Mouse (Mus musculus) olfactory bulb, adult 2 months (tissue): ENCODE measurements around the gene Exoc5. TPM values are rescaled to one million over a fixed set of nuclear protein-coding genes. Genes with fewer than 3 reads are reported as not detected.
A peak's percentile ranks its signal among the peaks of the same experiment; 100 is the strongest.

Experiments used
- H3K27ac ChIP-seq: fragments of 200-500 bp; 2 replicates; pipeline ENCODE4 v1.5.1; 2012; ENCODE audit warnings: low read depth, low read length; ENCODE audit not compliant: insufficient read depth
- H3K4me1 ChIP-seq: fragments of 200-500 bp; 2 replicates; pipeline ENCODE4 v1.6.1; 2012; ENCODE audit warnings: low read length; ENCODE audit not compliant: control insufficient read depth, insufficient read depth
- H3K4me3 ChIP-seq: fragments of 200-500 bp; 2 replicates; pipeline ENCODE4 v1.5.1; 2012; ENCODE audit warnings: mild to moderate bottlenecking, low read depth, low read length, moderate library complexity; ENCODE audit not compliant: insufficient read depth
- CTCF ChIP-seq: fragments of 200-500 bp; IDR thresholded peaks from 2 replicates; pipeline ENCODE4 v1.5.1; 2012; ENCODE audit warnings: low read depth, mild to moderate bottlenecking, low read length, moderate library complexity; ENCODE audit not compliant: insufficient read depth
- POLR2A ChIP-seq: fragments of 200-500 bp; IDR thresholded peaks from 2 replicates; pipeline ENCODE4 v1.6.1; 2012; ENCODE audit warnings: mild to moderate bottlenecking, low read depth, low read length, moderate library complexity; ENCODE audit not compliant: insufficient read depth
- WGBS: fragments of 180-500 bp; shearing (Covaris S2); methylation state at CpG from one replicate; pipeline ENCODE4 v1.1.7; 2018; 5-methylcytosine and 5-hydroxymethylcytosine counted together
- polyA plus RNA-seq: library from polyadenylated mRNA; stranded (reverse); fragments of >200 nt; gene quantifications from 2 replicates; pipeline ENCODE4 v1.2.4, GENCODE M21; 2012; ENCODE audit warnings: low replicate concordance; ENCODE audit not compliant: missing spikeins, insufficient read depth, insufficient read length

Gene Exoc5
- polyA plus RNA-seq, 1 experiment: not detected

DNA sequence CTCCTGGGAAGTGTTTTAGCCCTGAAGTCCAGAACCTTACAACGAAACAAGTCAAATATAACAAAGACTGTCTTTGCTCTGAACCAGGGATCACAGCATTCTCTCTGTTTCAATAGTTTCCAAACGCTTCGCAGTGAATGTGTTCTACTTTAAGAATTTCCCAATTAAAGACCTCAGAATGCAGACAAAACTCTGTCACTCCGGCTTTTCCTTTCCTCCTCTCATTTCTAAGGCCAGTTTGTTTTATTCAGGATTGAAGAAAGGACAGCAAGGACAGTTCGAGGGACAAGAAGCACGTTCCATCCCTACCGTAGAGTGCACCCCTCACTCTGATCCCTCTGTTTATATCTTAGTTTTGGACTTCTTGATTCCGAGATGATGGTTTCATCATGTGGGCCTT, 76.6 kb downstream of the Exoc5 start:
- Histone ChIP-seq H3K27ac (no peak overlapping the region), H3K4me3 (no peak overlapping the region), H3K4me1 (no peaks in the 10 kb centered on the region)
- TF ChIP-seq POLR2A: no peak
- no peak for TF ChIP-seq CTCF
- WGBS: 79% methylated on average over 8 of the region's 8 CpGs

DNA sequence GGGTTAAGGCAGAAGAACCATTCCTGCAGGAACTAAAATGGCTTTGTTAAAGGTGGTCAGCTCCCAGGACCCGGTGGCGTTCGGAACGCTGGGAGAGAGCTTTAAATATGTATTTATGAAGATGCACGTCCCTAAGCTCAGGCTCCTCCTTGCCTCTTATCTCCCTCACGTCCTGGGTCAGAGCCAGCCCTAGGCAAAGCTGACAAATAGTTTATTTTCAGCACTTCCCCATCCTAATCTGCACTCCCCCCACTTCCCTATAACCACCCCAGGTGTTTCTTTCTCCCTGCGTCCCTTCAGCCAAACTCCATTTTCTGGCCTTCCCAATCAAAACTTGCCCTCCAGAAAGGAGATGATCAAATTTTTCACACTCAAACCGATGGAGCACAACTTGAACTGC, 80.2 kb downstream of the Exoc5 start:
- Histone ChIP-seq H3K4me3 (no peak overlapping the region), H3K27ac (no peak overlapping the region), H3K4me1 (no peaks in the 10 kb centered on the region)
- TF ChIP-seq POLR2A (no peak), CTCF (no peak)
- 82% methylated on average over 8 of the region's 8 CpGs for WGBS

DNA sequence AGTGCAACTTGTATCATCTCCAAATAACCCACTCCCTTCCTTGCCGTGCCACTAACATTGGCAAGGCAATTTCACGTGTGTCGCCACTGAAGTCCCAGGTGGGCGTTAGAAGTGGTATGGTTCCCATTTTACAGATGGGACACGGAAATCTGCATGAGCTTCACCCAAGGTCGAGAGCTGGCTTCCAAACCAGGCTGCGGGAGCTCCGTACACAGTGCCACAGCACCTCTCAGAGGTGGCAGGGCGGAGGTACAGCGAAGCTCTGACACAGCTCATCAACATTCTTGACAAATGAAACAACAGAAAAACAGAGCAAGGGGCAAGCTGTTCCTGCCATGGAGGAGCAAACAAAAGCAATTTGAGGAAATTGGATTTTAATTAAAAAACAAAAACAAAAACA, 80.8 kb downstream of the Exoc5 start:
- 58% methylated on average over 10 of the region's 10 CpGs for WGBS
- Histone ChIP-seq H3K27ac (no peak overlapping the region), H3K4me1 (no peaks in the 10 kb centered on the region), H3K4me3 (no peak overlapping the region)
- peak; percentile 45; the same call in 1 of the 2 replicates for TF ChIP-seq CTCF
- TF ChIP-seq POLR2A: no peak

DNA sequence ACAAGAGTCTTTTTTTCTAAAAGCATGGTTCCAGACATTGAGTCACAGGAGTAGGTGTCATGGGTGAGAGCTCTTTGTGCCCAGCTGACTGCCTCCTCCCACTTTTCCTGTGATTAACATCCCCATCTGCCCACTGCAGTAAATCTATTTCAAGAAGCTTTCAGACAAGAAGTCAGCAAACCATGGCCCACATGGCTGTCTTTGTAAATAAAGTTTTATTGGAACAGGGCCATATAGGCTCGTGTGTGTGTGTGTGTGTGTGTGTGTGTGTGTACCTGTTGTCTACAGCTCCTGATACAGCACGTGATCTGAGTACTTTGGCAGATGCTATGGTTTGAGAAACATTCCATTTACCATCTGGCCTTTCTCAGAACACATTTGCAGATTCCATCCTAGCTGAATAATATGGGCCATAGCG, 87.5 kb downstream of the Exoc5 start:
- no peak for TF ChIP-seq POLR2A
- TF ChIP-seq CTCF: no peak
- no peak overlapping the region for H3K27ac ChIP-seq
- 71% methylated on average over 3 of the region's 3 CpGs for WGBS
- no peaks in the 10 kb centered on the region for H3K4me1 ChIP-seq
- H3K4me3 ChIP-seq: no peak overlapping the region

DNA sequence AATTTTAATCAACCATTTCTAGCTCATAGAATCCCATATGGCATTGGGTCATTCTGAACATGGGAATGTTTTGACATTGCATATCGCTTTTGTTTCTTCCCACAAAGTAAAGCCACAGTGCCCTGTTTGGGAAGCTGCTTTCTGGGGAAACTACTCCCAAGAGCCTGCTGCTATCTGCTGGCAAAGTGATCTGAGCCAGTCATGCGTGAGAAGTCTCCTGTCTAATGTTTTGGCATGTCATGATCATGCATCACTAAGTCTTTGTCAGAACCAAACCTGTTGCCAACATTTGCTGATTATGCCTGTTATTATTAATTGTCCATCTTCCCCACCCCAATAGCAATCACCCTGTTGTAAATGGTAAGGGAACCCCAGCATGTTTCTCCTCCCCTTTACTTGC, 94.9 kb downstream of the Exoc5 start:
- Histone ChIP-seq H3K27ac (no peak overlapping the region), H3K4me3 (no peak overlapping the region), H3K4me1 (no peaks in the 10 kb centered on the region)
- WGBS: 96% methylated on average over 2 of the region's 2 CpGs
- no peak for TF ChIP-seq POLR2A
- TF ChIP-seq CTCF: no peak

DNA sequence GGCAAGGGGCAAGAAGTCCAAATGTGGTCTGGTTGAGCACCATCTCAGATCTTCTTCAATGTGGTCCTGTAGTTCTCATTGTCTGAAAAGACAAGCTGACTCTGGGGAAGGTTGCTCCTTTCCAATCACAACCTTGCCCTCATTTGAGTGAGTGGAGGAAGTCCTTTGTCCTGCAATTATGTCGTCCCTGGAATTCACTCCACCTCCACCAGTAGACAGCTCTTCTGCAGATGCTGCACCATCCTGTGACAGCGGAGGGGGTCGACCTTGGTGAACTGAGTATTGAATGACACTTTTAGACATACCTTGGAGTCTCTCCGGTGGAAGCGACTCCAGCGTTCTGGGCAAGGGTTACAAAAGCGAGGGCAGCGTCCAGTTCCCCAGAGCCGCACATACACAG, 97.8 kb downstream of the Exoc5 start:
- no peak overlapping the region for H3K4me3 ChIP-seq
- no peak for TF ChIP-seq CTCF
- no peak for TF ChIP-seq POLR2A
- no peak overlapping the region for H3K27ac ChIP-seq
- WGBS: 91% methylated on average over 9 of the region's 9 CpGs
- no peaks in the 10 kb centered on the region for H3K4me1 ChIP-seq

Other genes with a start within 250 kb of the Exoc5 start
- not detected in 2 replicates for gene Ap5m1, start 556 bp downstream of the Exoc5 start, polyA plus RNA-seq
- gene Naa30, start 105.6 kb upstream of the Exoc5 start, polyA plus RNA-seq: not detected in 2 replicates
- not detected in 2 replicates for gene ccdc198, start 178.8 kb upstream of the Exoc5 start, polyA plus RNA-seq